9 mouse cellular contexts compared by ENCODE assay signal in genomic region chr3:137868094-137868913, GRCm38 (mm10). TPM values are rescaled to one million over a fixed set of nuclear protein-coding genes. Genes with fewer than 3 reads are reported as not detected.
DNase-seq lines count a peak whose midpoint lies in the region; ATAC-seq and TF ChIP-seq lines count a peak whose summit lies in the region.
"Had no signal": no experiment of that assay in that cellular context is flagged by ENCODE, and none has a peak within 500 bp of the region (broad histone marks: within the 10 kb centered on the region; RNA-seq: fewer than 3 reads in every experiment).

No protein-coding gene starts in this region.

- H3K4me2 ChIP-seq in intestine, embryonic 14.5 days (ENCODE audit: low read length): peak overlapping the region; percentile 67
- peak overlapping the region; percentile 80 for H3K4me2 ChIP-seq in neural tube, embryonic 13.5 days

- no peaks in the 10 kb centered on the region; the same call in 1 of the 2 replicates for H3K36me3 ChIP-seq in heart, adult 2 months (ENCODE audit: control insufficient read depth, insufficient read depth, low read length)
- H3K36me3 ChIP-seq in intestine, embryonic 14.5 days (ENCODE audit: control insufficient read depth, insufficient read depth, low read length): peaks cover 14% of the 10 kb centered on the region; the same call in 1 of the 2 replicates
- 0 out of 2 replicates have a peak, but pooled peaks cover 3% of the 10 kb centered on the region for H3K36me3 ChIP-seq in neural tube, embryonic 13.5 days

- no peaks in the 10 kb centered on the region for H3K4me1 ChIP-seq in heart, adult 2 months (ENCODE audit: control insufficient read depth, insufficient read depth, low read length)
- H3K4me1 ChIP-seq in intestine, embryonic 14.5 days (replicated peaks; ENCODE audit: control insufficient read depth, insufficient read depth, low read length): peaks cover 9% of the 10 kb centered on the region; the same call in 1 of the 2 replicates
- H3K4me1 ChIP-seq in neural tube, embryonic 13.5 days (replicated peaks): peaks cover 31% of the 10 kb centered on the region

- WGBS in heart, adult 2 months: 2% methylated on average over 25 of the region's 26 CpGs
- 3% methylated on average over 26 of the region's 26 CpGs for WGBS in intestine, embryonic 14.5 days
- WGBS in neural tube, embryonic 13.5 days: 7% methylated on average over 26 of the region's 26 CpGs

- peak overlapping the region; percentile 54 for H3K4me3 ChIP-seq in heart, adult 2 months
- H3K4me3 ChIP-seq in intestine, embryonic 14.5 days (ENCODE audit: low read depth, low read length): peak overlapping the region; percentile 65
- peak overlapping the region; percentile 90 for H3K4me3 ChIP-seq in neural tube, embryonic 13.5 days

- no peak for TF ChIP-seq POLR2A in heart, adult 2 months (IDR thresholded peaks at IDR 0.05; ENCODE audit: insufficient read depth, low read depth, low read length)

- intact Hi-C loops in heart, adult 2 months (cut with DNase I): loop anchor here (5.0 to 10.0 kb wide), 3 partner anchors 209 to 1206 kb away; partner anchors contain the start of genes Adh5 and Rap1gds1
- intact Hi-C loops in heart, postnatal 10 days (cut with DNase I): loop anchor here (10.0 kb wide), 1 partner anchor 656 kb away; the partner anchor contains the start of gene Eif4e

- DNase-seq in heart, adult 2 months: no peak
- DNase-seq in heart, postnatal 10 days: no peak
- peak; percentile 45 for DNase-seq in thymus, postnatal 0 days (ENCODE audit: low spot score)
- no peak for DNase-seq in thymus, postnatal 10 days (ENCODE audit: low spot score in 2 of 2)
- DNase-seq in intestine, embryonic 14.5 days (ENCODE audit: low spot score): peak; percentile 79
- no peak for DNase-seq in ovary, postnatal 10 days (ENCODE audit: low spot score)
- no peak for DNase-seq in kidney, postnatal 36 days

- ATAC-seq in intestine, embryonic 14.5 days (replicated peaks; ENCODE audit: low FRiP score, low TSS enrichment, low read depth): no peak; the same call in 1 of the 2 replicates
- no peak for ATAC-seq in neural tube, embryonic 13.5 days (ENCODE audit: low read depth)

- peak overlapping the region; percentile 88 for H3K27ac ChIP-seq in heart, adult 2 months
- H3K27ac ChIP-seq in intestine, embryonic 14.5 days (ENCODE audit: low read depth): peak overlapping the region; percentile 97
- peak overlapping the region; percentile 99 for H3K27ac ChIP-seq in neural tube, embryonic 13.5 days (replicated peaks)

- H3K9ac ChIP-seq in heart, adult 2 months (ENCODE audit: low read depth, low read length): peak overlapping the region; percentile 98
- H3K9ac ChIP-seq in intestine, embryonic 14.5 days (ENCODE audit: low read length): peak overlapping the region; percentile 94
- H3K9ac ChIP-seq in neural tube, embryonic 13.5 days: peak overlapping the region; percentile 99

- no peak for TF ChIP-seq CTCF in heart, adult 2 months (IDR thresholded peaks at IDR 0.05)

- H3K9me3 ChIP-seq in intestine, embryonic 14.5 days (ENCODE audit: control insufficient read depth, low read length): no peaks in the 10 kb centered on the region
- no peaks in the 10 kb centered on the region for H3K9me3 ChIP-seq in neural tube, embryonic 13.5 days

- no peaks in the 10 kb centered on the region for H3K27me3 ChIP-seq in heart, adult 2 months (ENCODE audit: control insufficient read depth, insufficient read depth, low read length)
- H3K27me3 ChIP-seq in intestine, embryonic 14.5 days (replicated peaks; ENCODE audit: control insufficient read depth, insufficient read depth, low read length): no peaks in the 10 kb centered on the region
- H3K27me3 ChIP-seq in neural tube, embryonic 13.5 days: no peaks in the 10 kb centered on the region
- H3K27me3 ChIP-seq: Patski had no signal

- TF ChIP-seq EP300 in heart, adult 2 months (IDR thresholded peaks at IDR 0.05; ENCODE audit: insufficient read depth, low read depth, low read length): no peak

- H3K79me2 ChIP-seq in heart, adult 2 months (replicated peaks; ENCODE audit: control insufficient read depth, insufficient read depth, low read length): 0 out of 2 replicates have a peak, but pooled peaks cover 2% of the 10 kb centered on the region

RNA-seq across cellular contexts. Expression of gene Dnajb14, which starts 0.8 kb away (rescaled TPM):
- total RNA-seq in heart, adult 2 months (2021): 10 to 100 TPM; 10.1 to 11.5 TPM
- 3.2 and 7.8 TPM in 2 replicates for polyA plus RNA-seq in heart, adult 2 months (2012; rRNA removed)
- 10 to 100 TPM; 12.1 to 12.8 TPM for total RNA-seq in heart, postnatal 10 days (2021)
- polyA plus RNA-seq in thymus, postnatal 0 days (2015; fragmentation: Nextera tagmentation; extraction: Ambion mirVana): 5.6 TPM in 2 replicates
- 9.8 and 10.0 TPM in 2 replicates for polyA plus RNA-seq in intestine, embryonic 14.5 days (2014; fragmentation: Nextera tagmentation; extraction: Ambion mirVana)
- polyA plus RNA-seq in neural tube, embryonic 13.5 days (2015; fragmentation: Nextera tagmentation; extraction: Ambion mirVana): 12.9 and 13.0 TPM in 2 replicates

RNA-seq across cellular contexts. Expression of gene H2afz, which starts 4.0 kb away (rescaled TPM):
- 10 to 100 TPM; 53.7 to 53.9 TPM for total RNA-seq in heart, adult 2 months (2021)
- polyA plus RNA-seq in heart, adult 2 months (2012; rRNA removed): 103 and 154 TPM in 2 replicates
- total RNA-seq in heart, postnatal 10 days (2021): 100 to 1,000 TPM; 153 to 154 TPM
- 2,821 and 2,837 TPM in 2 replicates for polyA plus RNA-seq in thymus, postnatal 0 days (2015; fragmentation: Nextera tagmentation; extraction: Ambion mirVana)
- polyA plus RNA-seq in intestine, embryonic 14.5 days (2014; fragmentation: Nextera tagmentation; extraction: Ambion mirVana): 1,744 and 1,778 TPM in 2 replicates
- 1,003 and 1,122 TPM in 2 replicates for polyA plus RNA-seq in neural tube, embryonic 13.5 days (2015; fragmentation: Nextera tagmentation; extraction: Ambion mirVana)

RNA-seq across cellular contexts. Expression of gene Lamtor3, which starts 50.0 kb away (rescaled TPM):
- total RNA-seq in heart, adult 2 months (2021): 100 to 1,000 TPM in 1 of 2 experiments, 10 to 100 TPM in 1; 88.9 to 107 TPM
- polyA plus RNA-seq in heart, adult 2 months (2012; rRNA removed): 48.7 and 77.2 TPM in 2 replicates
- total RNA-seq in heart, postnatal 10 days (2021): 10 to 100 TPM; 87.8 to 98.0 TPM
- 119 and 129 TPM in 2 replicates for polyA plus RNA-seq in thymus, postnatal 0 days (2015; fragmentation: Nextera tagmentation; extraction: Ambion mirVana)
- polyA plus RNA-seq in intestine, embryonic 14.5 days (2014; fragmentation: Nextera tagmentation; extraction: Ambion mirVana): 106 and 110 TPM in 2 replicates
- polyA plus RNA-seq in neural tube, embryonic 13.5 days (2015; fragmentation: Nextera tagmentation; extraction: Ambion mirVana): 115 and 118 TPM in 2 replicates

Comparison
In these comparisons a context has a peak if more than half of its experiments do, and no peak if none do; other contexts are left out.
1. DNase-seq: peak in thymus, postnatal 0 days (single experiment) and intestine, embryonic 14.5 days (single experiment); none in heart, adult 2 months (0 of 2), heart, postnatal 10 days (0 of 2), thymus, postnatal 10 days (0 of 2), ovary, postnatal 10 days (single experiment) and kidney, postnatal 36 days (0 of 2).
2. Peak in every context shown above with its lines, with median percentiles within 50 percentile points of each other: H3K27ac ChIP-seq, H3K4me3 ChIP-seq and H3K9ac ChIP-seq.